Mouse (Mus musculus): ENCODE data around the gene Agtrap.

GRCm38 (mm10) chr4:148082257-148083044 lies 5.4 kb downstream of the Agtrap start:
- TF ChIP-seq CTCF (IDR thresholded peaks at IDR 0.05; ENCODE audit: low read depth) (peak; percentile 86), EP300 (IDR thresholded peaks at IDR 0.05; ENCODE audit: low read depth) (no peak)
